Mouse (Mus musculus) liver, embryonic 16.5 days (tissue): ENCODE data around the gene Arhgef10l. TPM values are rescaled to one million over a fixed set of nuclear protein-coding genes. Genes with fewer than 3 reads are reported as not detected.

Source experiments
- ATAC-seq: fragments of 200-750 bp; cut with Nextera tagmentation; 2 replicates; pipeline ENCODE4 v1.8.0; 2017; ENCODE audit warnings: low read depth, mild to moderate bottlenecking, moderate number of reproducible peaks, moderate library complexity
- H3K27ac ChIP-seq: fragments of 300-500 bp; sonication (generic); 2 replicates; pipeline ENCODE4 v1.5.1; 2014; ENCODE audit warnings: mild to moderate bottlenecking, low read length
- H3K27me3 ChIP-seq: fragments of 300-500 bp; sonication (generic); 2 replicates; pipeline ENCODE4 v1.6.1; 2014; ENCODE audit warnings: low read depth, low read length, mixed read lengths; ENCODE audit not compliant: control insufficient read depth, insufficient read depth
- H3K36me3 ChIP-seq: fragments of 300-500 bp; sonication (generic); 2 replicates; pipeline ENCODE4 v1.6.1; 2014; ENCODE audit warnings: mild to moderate bottlenecking; ENCODE audit not compliant: control insufficient read depth, insufficient read depth
- H3K4me1 ChIP-seq: fragments of 300-500 bp; sonication (generic); 2 replicates; pipeline ENCODE4 v1.6.1; 2014; ENCODE audit warnings: low read depth, low read length, mixed read lengths; ENCODE audit not compliant: control insufficient read depth
- H3K4me2 ChIP-seq: fragments of 300-500 bp; sonication (generic); 2 replicates; pipeline ENCODE4 v1.6.1; 2014; ENCODE audit warnings: low read depth, low read length, mixed read lengths
- H3K4me3 ChIP-seq: fragments of 300-500 bp; sonication (generic); 2 replicates; pipeline ENCODE4 v1.5.1; 2014; ENCODE audit warnings: low read depth, mild to moderate bottlenecking, low read length
- H3K9ac ChIP-seq: fragments of 300-500 bp; sonication (generic); 2 replicates; pipeline ENCODE4 v1.6.1; 2014; ENCODE audit warnings: low read depth, low read length
- H3K9me3 ChIP-seq: fragments of 300-500 bp; sonication (generic); replicated peaks from 2 replicates; pipeline ENCODE4 v1.6.1; 2016; ENCODE audit warnings: low read length; ENCODE audit not compliant: control insufficient read depth
- WGBS: fragments of 180-500 bp; shearing (Covaris S2); extraction: QIAGEN DNeasy Blood & Tissue Kit; methylation state at CpG from one replicate; pipeline ENCODE4 v1.1.7; 2014; ENCODE audit not compliant: insufficient replicate concordance; 5-methylcytosine and 5-hydroxymethylcytosine counted together
- polyA plus RNA-seq: library from polyadenylated mRNA; unstranded; fragments of >200 nt; fragmentation: Nextera tagmentation; extraction: Ambion mirVana; gene quantifications from 2 replicates; pipeline ENCODE4 v1.2.1, GENCODE M21; 2015

The Arhgef10l gene
- polyA plus RNA-seq, 1 experiment from 2014 or later, result 6.6 TPM

GRCm38 (mm10) chr4:140642378-140642777, 23.4 kb downstream of the Arhgef10l start:
- H3K4me3 ChIP-seq, result no peak overlapping the region
- no peak for ATAC-seq
- 55% methylated on average over 4 of the region's 4 CpGs for WGBS

GRCm38 (mm10) chr4:140641414-140641918, 24.3 kb downstream of the Arhgef10l start:
- H3K27me3 ChIP-seq, result no peaks in the 10 kb centered on the region
- peaks cover 2% of the 10 kb centered on the region for H3K4me1 ChIP-seq
- no peak overlapping the region for H3K9ac ChIP-seq
- no peak overlapping the region for H3K27ac ChIP-seq
- H3K9me3 ChIP-seq, result no peaks in the 10 kb centered on the region
- WGBS, result 47% methylated on average over 5 of the region's 5 CpGs
- no peaks in the 10 kb centered on the region for H3K36me3 ChIP-seq
- H3K4me2 ChIP-seq, result no peak overlapping the region
- no peak for ATAC-seq
- H3K4me3 ChIP-seq, result no peak overlapping the region

More at GRCm38 (mm10) chr4:140642378-140642777, 23.4 kb downstream of the Arhgef10l start:
- H3K36me3 ChIP-seq, result no peaks in the 10 kb centered on the region
- no peak overlapping the region for H3K4me2 ChIP-seq
- no peaks in the 10 kb centered on the region for H3K4me1 ChIP-seq
- H3K27ac ChIP-seq, result no peak overlapping the region
- H3K9ac ChIP-seq, result no peak overlapping the region
- no peaks in the 10 kb centered on the region for H3K9me3 ChIP-seq
- no peaks in the 10 kb centered on the region for H3K27me3 ChIP-seq

GRCm38 (mm10) chr4:140640668-140641067, 25.1 kb downstream of the Arhgef10l start:
- Histone ChIP-seq H3K4me1 (peaks cover 2% of the 10 kb centered on the region), H3K9me3 (no peaks in the 10 kb centered on the region), H3K4me2 (no peak overlapping the region), H3K9ac (no peak overlapping the region), H3K27me3 (no peaks in the 10 kb centered on the region), H3K27ac (no peak overlapping the region), H3K4me3 (no peak overlapping the region), H3K36me3 (no peaks in the 10 kb centered on the region)
- no peak for ATAC-seq
- 64% methylated on average over 9 of the region's 9 CpGs for WGBS

- Histone ChIP-seq H3K27ac (no peak overlapping the region), H3K27me3 (no peaks in the 10 kb centered on the region), H3K4me1 (peaks cover 2% of the 10 kb centered on the region), H3K36me3 (no peaks in the 10 kb centered on the region), H3K9ac (no peak overlapping the region), H3K4me3 (no peak overlapping the region), H3K4me2 (no peak overlapping the region), H3K9me3 (no peaks in the 10 kb centered on the region)
- WGBS, result 63% methylated on average over 8 of the region's 8 CpGs
- no peak for ATAC-seq
Measured at GRCm38 (mm10) chr4:140640242-140640523, 25.6 kb downstream of the Arhgef10l start.

- Histone ChIP-seq H3K9me3 (no peaks in the 10 kb centered on the region), H3K36me3 (no peaks in the 10 kb centered on the region), H3K4me1 (peaks cover 2% of the 10 kb centered on the region), H3K9ac (no peak overlapping the region), H3K27ac (no peak overlapping the region), H3K4me3 (no peak overlapping the region), H3K27me3 (no peaks in the 10 kb centered on the region), H3K4me2 (no peak overlapping the region)
- no peak for ATAC-seq
- 72% methylated on average over 28 of the region's 28 CpGs for WGBS
Measured at GRCm38 (mm10) chr4:140639431-140640241, 26.2 kb downstream of the Arhgef10l start.

- Histone ChIP-seq H3K9me3 (no peaks in the 10 kb centered on the region), H3K4me2 (no peak overlapping the region), H3K27ac (no peak overlapping the region), H3K27me3 (no peaks in the 10 kb centered on the region), H3K9ac (no peak overlapping the region), H3K4me3 (no peak overlapping the region), H3K36me3 (no peaks in the 10 kb centered on the region), H3K4me1 (peaks cover 2% of the 10 kb centered on the region)
- WGBS, result 56% methylated on average over 5 of the region's 5 CpGs
- no peak for ATAC-seq
Measured at GRCm38 (mm10) chr4:140638591-140638990, 27.2 kb downstream of the Arhgef10l start.

GRCm38 (mm10) chr4:140637269-140637668, 28.5 kb downstream of the Arhgef10l start:
- 50% methylated on average over 8 of the region's 8 CpGs for WGBS
- no peak for ATAC-seq
- Histone ChIP-seq H3K9me3 (no peaks in the 10 kb centered on the region), H3K36me3 (no peaks in the 10 kb centered on the region), H3K27me3 (no peaks in the 10 kb centered on the region), H3K27ac (no peak overlapping the region), H3K9ac (no peak overlapping the region), H3K4me3 (no peak overlapping the region), H3K4me1 (peaks cover 2% of the 10 kb centered on the region), H3K4me2 (no peak overlapping the region)

- no peaks in the 10 kb centered on the region for H3K27me3 ChIP-seq
- H3K9ac ChIP-seq, result no peak overlapping the region
- peak overlapping the region; percentile 24 for H3K27ac ChIP-seq
- H3K4me3 ChIP-seq, result no peak overlapping the region
- H3K9me3 ChIP-seq, result no peaks in the 10 kb centered on the region
- peak; percentile 74 for ATAC-seq
- 43% methylated on average over 5 of the region's 5 CpGs for WGBS
- no peak overlapping the region for H3K4me2 ChIP-seq
- no peaks in the 10 kb centered on the region for H3K36me3 ChIP-seq
- H3K4me1 ChIP-seq, result peaks cover 8% of the 10 kb centered on the region
Measured at GRCm38 (mm10) chr4:140636312-140636996, 29.4 kb downstream of the Arhgef10l start.

- Histone ChIP-seq H3K9ac (no peak overlapping the region), H3K9me3 (no peaks in the 10 kb centered on the region), H3K4me3 (no peak overlapping the region), H3K36me3 (no peaks in the 10 kb centered on the region), H3K4me2 (no peak overlapping the region), H3K27ac (no peak overlapping the region), H3K4me1 (peaks cover 16% of the 10 kb centered on the region), H3K27me3 (no peaks in the 10 kb centered on the region)
- 53% methylated on average over 10 of the region's 10 CpGs for WGBS
- no peak for ATAC-seq
Measured at GRCm38 (mm10) chr4:140634861-140635388, 30.9 kb downstream of the Arhgef10l start.
